Mouse (Mus musculus) leukemia stem cell, adult 10-12 weeks (primary cell): ENCODE measurements around the gene Cd6. TPM values are rescaled to one million over a fixed set of nuclear protein-coding genes. Genes with fewer than 3 reads are reported as not detected.

ENCODE experiments used
- polyA plus RNA-seq: library from polyadenylated mRNA; stranded (reverse); fragments of >175 nt; gene quantifications from 2 replicates; pipeline ENCODE4 v1.2.3, GENCODE M21; 2012; ENCODE audit warnings: low replicate concordance

The Cd6 gene
- polyA plus RNA-seq = 2.9 and 8.2 TPM in 2 replicates

GRCm38 (mm10) chr19:10829436-10830175 is at the start of gene Cd6:
Cd6 (minus strand) TSS chr19:10830058.

DNA sequence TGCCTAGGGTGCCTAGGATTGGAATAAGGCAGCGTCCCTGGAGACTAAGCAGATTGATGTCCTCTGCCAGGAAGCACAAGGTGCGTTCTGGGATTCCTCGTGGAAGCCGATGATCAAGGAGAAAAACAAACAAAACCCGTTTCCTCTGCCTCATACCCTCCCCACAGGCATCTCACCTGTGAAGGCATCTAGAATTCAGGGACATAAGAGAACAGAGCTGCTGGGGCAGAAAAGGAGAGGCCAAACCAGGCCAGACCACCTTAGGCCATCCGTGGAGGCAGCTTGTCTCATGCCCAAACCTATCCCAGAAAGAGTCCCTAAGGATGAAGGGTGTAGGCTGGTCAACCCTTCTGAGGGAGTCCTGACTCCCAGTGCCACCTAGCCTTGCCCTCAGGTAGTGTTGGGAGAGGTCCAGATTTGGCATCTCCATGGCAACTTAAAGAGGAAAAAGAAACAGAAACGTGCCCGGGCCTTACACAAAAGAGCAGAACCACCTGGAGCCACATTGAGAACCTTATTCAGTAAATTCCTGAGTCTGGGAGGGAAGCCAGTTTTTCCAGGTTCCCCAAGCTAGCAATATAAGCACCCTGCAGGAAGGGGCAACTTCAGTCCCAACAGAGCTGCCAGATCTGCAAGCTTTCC is 40.1 kb upstream of the Cd6 start, which contains the start of gene Tmem132a:
Gene Tmem132a, minus strand, starts transcription at position 55 of the 642 bp plus-strand sequence.

GRCm38 (mm10) chr19:10839010-10839892 is 9.4 kb upstream of the Cd6 start, which contains the start of gene Slc15a3:
Slc15a3 (plus strand) TSS chr19:10839727.

Other genes with a start within 250 kb of the Cd6 start
- 11.8 and 24.1 TPM in 2 replicates for gene Ddb1, start 224.7 kb downstream of the Cd6 start, polyA plus RNA-seq
- 1.1 and 2.8 TPM in 2 replicates for gene Tkfc, start 224.4 kb downstream of the Cd6 start, polyA plus RNA-seq
- gene Vwce, start 195.8 kb downstream of the Cd6 start, polyA plus RNA-seq = 2.5 and 4.1 TPM in 2 replicates
- gene Pga5, start 152.0 kb downstream of the Cd6 start, polyA plus RNA-seq = not detected in 2 replicates
- gene Vps37c, start 141.3 kb downstream of the Cd6 start, polyA plus RNA-seq = 48.0 and 70.3 TPM in 2 replicates
- gene Cd5, start 91.1 kb downstream of the Cd6 start, polyA plus RNA-seq = 10.7 and 14.3 TPM in 2 replicates
- 19.9 and 26.4 TPM in 2 replicates for gene Slc15a3, start 9.7 kb upstream of the Cd6 start, polyA plus RNA-seq
- 1.3 and 1.8 TPM in 2 replicates for gene Tmem132a, start 39.9 kb upstream of the Cd6 start, polyA plus RNA-seq
- 33.2 and 56.1 TPM in 2 replicates for gene Tmem109, start 51.9 kb upstream of the Cd6 start, polyA plus RNA-seq
- 47.7 and 50.8 TPM in 2 replicates for gene Prpf19, start 65.2 kb upstream of the Cd6 start, polyA plus RNA-seq
- not detected in 2 replicates for gene Zp1, start 90.6 kb upstream of the Cd6 start, polyA plus RNA-seq
- gene Ptgdr2, start 107.1 kb upstream of the Cd6 start, polyA plus RNA-seq = 0.07 TPM in 1 of 2 replicates, not detected in the other
- gene Ccdc86, start 119.2 kb upstream of the Cd6 start, polyA plus RNA-seq = 37.0 and 57.1 TPM in 2 replicates
- gene Ms4a10, start 144.6 kb upstream of the Cd6 start, polyA plus RNA-seq = not detected in 2 replicates
- gene Ms4a15, start 163.2 kb upstream of the Cd6 start, polyA plus RNA-seq = 0.61 TPM in 1 of 2 replicates, not detected in the other
- gene Ms4a18, start 188.0 kb upstream of the Cd6 start, polyA plus RNA-seq = not detected in 2 replicates